Mouse (Mus musculus): ENCODE data around the gene Ptprn2. TPM values are rescaled to one million over a fixed set of nuclear protein-coding genes. Genes with fewer than 3 reads are reported as not detected.

Gene Ptprn2
- polyA plus RNA-seq, 1 experiment from 2014 or later = 0.14 TPM

DNA sequence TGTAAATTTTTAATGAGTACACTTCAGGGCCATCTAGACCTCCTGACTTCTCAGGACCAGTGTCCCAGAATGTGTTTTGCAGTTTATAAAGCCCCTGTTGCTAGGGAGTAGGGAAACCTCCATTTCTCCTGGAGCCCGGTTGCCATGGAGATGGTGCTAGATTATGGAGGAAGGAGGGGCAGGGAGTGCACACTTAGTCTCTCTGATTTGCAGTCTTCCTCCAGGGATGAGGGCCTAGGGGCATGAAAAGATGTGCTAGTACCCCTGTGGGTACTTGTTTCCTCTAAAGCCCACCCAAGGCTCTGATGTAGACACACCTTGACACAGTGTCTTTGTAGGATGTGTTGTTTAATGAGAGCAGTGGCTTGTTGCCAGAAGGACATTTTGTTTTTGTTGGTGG is 114.0 kb downstream of the Ptprn2 start:
- Histone ChIP-seq H3K36me3 (replicated peaks; ENCODE audit: insufficient read depth, low read length) (no peaks in the 10 kb centered on the region), H3K27ac (ENCODE audit: low read depth) (no peak overlapping the region), H3K27me3 (ENCODE audit: insufficient read depth, low read length) (no peaks in the 10 kb centered on the region), H3K4me2 (ENCODE audit: low read depth, low read length) (no peak overlapping the region), H3K9ac (replicated peaks) (no peak overlapping the region), H3K4me3 (ENCODE audit: low read depth, low read length) (no peak overlapping the region), H3K9me3 (ENCODE audit: low read length) (no peaks in the 10 kb centered on the region), H3K4me1 (ENCODE audit: insufficient read depth) (no peaks in the 10 kb centered on the region)
- DNase-seq (no peak), ATAC-seq (no peak)
- WGBS (ENCODE audit: insufficient replicate concordance) = 71% methylated on average over 1 of the region's 1 CpGs
- TF ChIP-seq EP300 (IDR thresholded peaks at IDR 0.05; ENCODE audit: low read depth) = no peak
- no peak for TF ChIP-seq CTCF (IDR thresholded peaks at IDR 0.05; ENCODE audit: low read depth)

DNA sequence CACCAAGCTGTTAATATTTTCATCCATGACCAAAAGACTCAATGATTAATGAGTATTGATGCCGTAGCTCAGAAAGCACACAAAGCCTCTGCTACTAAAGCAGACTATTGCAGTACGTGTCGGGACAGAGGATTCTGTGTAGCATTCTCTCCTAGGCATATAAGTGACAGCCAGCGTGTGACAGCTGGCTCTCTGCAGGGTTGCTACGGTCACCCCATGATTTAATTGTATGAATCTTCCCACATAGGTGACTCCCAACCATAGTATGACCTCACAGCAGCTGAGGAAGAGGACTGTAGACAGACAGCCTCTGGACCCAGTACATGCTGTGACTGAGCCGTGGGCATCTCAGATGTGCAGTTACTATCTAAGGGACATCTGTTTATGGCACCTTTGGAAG is 114.5 kb downstream of the Ptprn2 start:
- WGBS (ENCODE audit: insufficient replicate concordance) = 79% methylated on average over 6 of the region's 6 CpGs
- no peaks in the 10 kb centered on the region for H3K9me3 ChIP-seq (ENCODE audit: low read length)
- ATAC-seq = no peak

DNA sequence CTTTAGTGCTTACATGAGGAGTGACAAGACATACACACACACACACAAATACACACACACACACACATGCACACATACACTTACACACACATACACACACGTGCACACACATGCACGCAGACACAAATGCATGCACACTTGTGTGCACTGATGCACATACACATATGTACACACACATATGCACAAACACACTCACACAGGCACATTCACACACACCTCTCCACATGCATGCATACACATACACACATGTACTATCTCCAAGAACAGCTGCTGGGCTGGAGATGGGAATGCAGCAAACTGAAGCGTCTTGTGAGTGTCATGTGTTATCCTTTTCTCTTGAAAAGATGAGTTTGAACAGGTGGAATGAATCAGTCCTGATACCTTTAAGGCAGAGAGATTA is 115.9 kb downstream of the Ptprn2 start:
- H3K9me3 ChIP-seq (ENCODE audit: low read length) = no peaks in the 10 kb centered on the region
- no peaks in the 10 kb centered on the region for H3K27me3 ChIP-seq (ENCODE audit: insufficient read depth, low read length)
- no peak for DNase-seq
- H3K4me2 ChIP-seq (ENCODE audit: low read depth, low read length) = no peak overlapping the region
- H3K36me3 ChIP-seq (replicated peaks; ENCODE audit: insufficient read depth, low read length) = no peaks in the 10 kb centered on the region
- no peak overlapping the region for H3K27ac ChIP-seq (ENCODE audit: low read depth)
- no peak for ATAC-seq
- no peaks in the 10 kb centered on the region for H3K4me1 ChIP-seq (ENCODE audit: insufficient read depth)
- no peak overlapping the region for H3K9ac ChIP-seq (replicated peaks)
- WGBS (ENCODE audit: insufficient replicate concordance) = 82% methylated on average over 3 of the region's 3 CpGs
- H3K4me3 ChIP-seq (ENCODE audit: low read depth, low read length) = no peak overlapping the region
- no peak for TF ChIP-seq CTCF (IDR thresholded peaks at IDR 0.05; ENCODE audit: low read depth)
- no peak for TF ChIP-seq EP300 (IDR thresholded peaks at IDR 0.05; ENCODE audit: low read depth)

More for the DNA sequence above, 114.5 kb downstream of the Ptprn2 start:
- TF ChIP-seq EP300 (IDR thresholded peaks at IDR 0.05; ENCODE audit: low read depth) (no peak), CTCF (IDR thresholded peaks at IDR 0.05; ENCODE audit: low read depth) (no peak)
- Histone ChIP-seq H3K27ac (ENCODE audit: low read depth) (no peak overlapping the region), H3K4me2 (ENCODE audit: low read depth, low read length) (no peak overlapping the region), H3K36me3 (replicated peaks; ENCODE audit: insufficient read depth, low read length) (no peaks in the 10 kb centered on the region), H3K9ac (replicated peaks) (no peak overlapping the region), H3K4me3 (ENCODE audit: low read depth, low read length) (no peak overlapping the region), H3K27me3 (ENCODE audit: insufficient read depth, low read length) (no peaks in the 10 kb centered on the region), H3K4me1 (ENCODE audit: insufficient read depth) (no peaks in the 10 kb centered on the region)
- DNase-seq = no peak

DNA sequence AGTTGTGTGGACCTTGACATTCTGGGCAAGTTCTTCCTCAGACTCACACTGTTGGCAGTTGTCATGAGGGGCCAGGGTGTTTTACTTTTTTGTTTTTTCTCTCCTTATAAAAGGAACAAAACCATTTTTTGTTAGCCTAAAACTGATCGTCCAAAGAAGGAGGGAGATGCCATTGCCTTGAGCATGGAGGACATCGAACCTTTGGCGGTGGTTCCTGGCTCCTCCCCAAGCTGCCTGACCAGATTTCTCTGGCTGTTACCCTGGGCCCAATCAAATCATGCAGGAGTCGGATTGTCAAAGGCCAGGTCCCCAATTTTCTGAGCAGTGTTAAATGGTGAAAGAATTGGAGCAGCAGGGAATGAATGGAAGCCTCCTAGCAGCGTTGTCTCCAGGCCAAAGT is 116.4 kb downstream of the Ptprn2 start:
- ATAC-seq (no peak), DNase-seq (no peak)
- H3K4me2 ChIP-seq (ENCODE audit: low read depth, low read length) = no peak overlapping the region
- H3K27me3 ChIP-seq (ENCODE audit: insufficient read depth, low read length) = no peaks in the 10 kb centered on the region
- no peak overlapping the region for H3K9ac ChIP-seq (replicated peaks)
- no peak overlapping the region for H3K27ac ChIP-seq (ENCODE audit: low read depth)
- 71% methylated on average over 5 of the region's 5 CpGs for WGBS (ENCODE audit: insufficient replicate concordance)
- H3K4me1 ChIP-seq (ENCODE audit: insufficient read depth) = no peaks in the 10 kb centered on the region
- H3K36me3 ChIP-seq (replicated peaks; ENCODE audit: insufficient read depth, low read length) = no peaks in the 10 kb centered on the region
- H3K9me3 ChIP-seq (ENCODE audit: low read length) = no peaks in the 10 kb centered on the region
- no peak for TF ChIP-seq CTCF (IDR thresholded peaks at IDR 0.05; ENCODE audit: low read depth)
- TF ChIP-seq EP300 (IDR thresholded peaks at IDR 0.05; ENCODE audit: low read depth) = no peak
- H3K4me3 ChIP-seq (ENCODE audit: low read depth, low read length) = no peak overlapping the region

DNA sequence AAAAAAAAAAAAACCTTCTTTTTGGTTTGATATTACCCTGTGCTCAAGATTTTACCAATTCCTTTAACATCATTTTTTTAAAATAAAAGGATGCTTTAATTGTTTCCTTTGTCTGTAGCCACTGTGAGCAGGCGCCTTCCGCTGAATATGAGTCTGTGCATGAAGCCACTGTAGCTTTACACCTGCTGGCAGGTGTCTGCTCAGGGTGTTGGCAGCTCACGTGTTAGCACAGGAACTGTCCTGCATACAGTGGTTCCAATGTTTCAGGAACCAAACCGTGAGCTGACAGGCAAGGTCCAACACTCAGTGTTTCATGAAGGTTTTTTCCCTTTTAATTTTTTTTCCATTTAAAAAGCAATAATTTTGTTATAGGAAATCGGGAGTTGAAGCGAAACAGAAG is 123.1 kb downstream of the Ptprn2 start:
- no peak overlapping the region for H3K4me2 ChIP-seq (ENCODE audit: low read depth, low read length)
- H3K4me1 ChIP-seq (ENCODE audit: insufficient read depth) = no peaks in the 10 kb centered on the region
- H3K9ac ChIP-seq (replicated peaks) = no peak overlapping the region
- 76% methylated on average over 6 of the region's 6 CpGs for WGBS (ENCODE audit: insufficient replicate concordance)
- no peaks in the 10 kb centered on the region for H3K9me3 ChIP-seq (ENCODE audit: low read length)
- TF ChIP-seq CTCF (IDR thresholded peaks at IDR 0.05; ENCODE audit: low read depth) (no peak), EP300 (IDR thresholded peaks at IDR 0.05; ENCODE audit: low read depth) (no peak)
- H3K27ac ChIP-seq (ENCODE audit: low read depth) = no peak overlapping the region
- DNase-seq (no peak), ATAC-seq (no peak)
- no peaks in the 10 kb centered on the region for H3K36me3 ChIP-seq (replicated peaks; ENCODE audit: insufficient read depth, low read length)
- H3K4me3 ChIP-seq (ENCODE audit: low read depth, low read length) = no peak overlapping the region
- H3K27me3 ChIP-seq (ENCODE audit: insufficient read depth, low read length) = no peaks in the 10 kb centered on the region

DNA sequence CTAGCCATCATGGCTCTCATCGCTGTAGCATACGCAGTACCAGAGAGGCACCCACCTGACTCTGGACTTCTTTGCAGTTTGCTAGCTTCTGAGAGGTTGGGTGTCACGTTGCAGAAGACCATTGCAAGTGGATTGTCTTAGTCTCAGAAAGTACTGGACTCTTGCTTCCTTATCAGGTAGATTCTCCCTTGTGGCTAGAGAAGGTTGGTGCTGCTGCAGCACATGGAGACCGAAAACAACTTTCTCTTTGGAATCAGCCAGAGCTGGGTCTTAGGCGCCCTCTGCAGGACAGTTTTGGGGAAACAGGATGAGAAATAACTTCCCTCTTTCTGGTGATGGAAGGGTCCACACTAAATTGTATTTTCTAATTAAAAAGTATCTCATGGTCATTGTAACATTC is 134.3 kb downstream of the Ptprn2 start:
- WGBS (ENCODE audit: insufficient replicate concordance) = 40% methylated on average over 5 of the region's 5 CpGs
- Histone ChIP-seq H3K9ac (replicated peaks) (no peak overlapping the region), H3K27ac (ENCODE audit: low read depth) (no peak overlapping the region), H3K4me1 (ENCODE audit: insufficient read depth) (no peaks in the 10 kb centered on the region), H3K4me2 (ENCODE audit: low read depth, low read length) (no peak overlapping the region), H3K4me3 (ENCODE audit: low read depth, low read length) (no peak overlapping the region), H3K27me3 (ENCODE audit: insufficient read depth, low read length) (no peaks in the 10 kb centered on the region), H3K36me3 (replicated peaks; ENCODE audit: insufficient read depth, low read length) (no peaks in the 10 kb centered on the region), H3K9me3 (ENCODE audit: low read length) (no peaks in the 10 kb centered on the region)
- peak; percentile 72 for DNase-seq
- TF ChIP-seq EP300 (IDR thresholded peaks at IDR 0.05; ENCODE audit: low read depth) (no peak), CTCF (IDR thresholded peaks at IDR 0.05; ENCODE audit: low read depth) (peak; percentile 81)
- no peak for ATAC-seq

DNA sequence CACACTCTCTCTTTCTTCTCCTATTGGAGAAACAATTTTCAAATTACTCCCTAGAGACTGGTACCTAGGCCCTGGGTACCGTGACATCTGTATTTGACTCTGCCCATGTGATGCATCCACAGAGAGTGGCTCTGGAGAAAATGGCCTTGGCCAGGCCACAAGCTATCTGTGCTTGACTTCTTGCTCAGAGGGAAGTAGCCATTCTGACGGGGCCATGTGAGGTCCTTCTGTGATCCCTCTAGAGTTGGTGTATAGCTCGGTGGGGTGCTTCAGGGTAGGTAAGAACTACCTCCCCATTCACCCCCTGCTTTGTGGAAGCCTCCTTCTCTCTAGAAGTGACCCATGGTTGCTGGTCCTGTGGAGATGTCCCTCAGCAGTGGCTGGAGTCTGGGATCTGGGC is 134.8 kb downstream of the Ptprn2 start:
- no peak for DNase-seq
- TF ChIP-seq CTCF (IDR thresholded peaks at IDR 0.05; ENCODE audit: low read depth) (no peak), EP300 (IDR thresholded peaks at IDR 0.05; ENCODE audit: low read depth) (no peak)
- Histone ChIP-seq H3K4me3 (ENCODE audit: low read depth, low read length) (no peak overlapping the region), H3K27ac (ENCODE audit: low read depth) (no peak overlapping the region), H3K27me3 (ENCODE audit: insufficient read depth, low read length) (no peaks in the 10 kb centered on the region), H3K4me1 (ENCODE audit: insufficient read depth) (no peaks in the 10 kb centered on the region), H3K9ac (replicated peaks) (no peak overlapping the region), H3K9me3 (ENCODE audit: low read length) (no peaks in the 10 kb centered on the region), H3K4me2 (ENCODE audit: low read depth, low read length) (no peak overlapping the region), H3K36me3 (replicated peaks; ENCODE audit: insufficient read depth, low read length) (no peaks in the 10 kb centered on the region)
- WGBS (ENCODE audit: insufficient replicate concordance) = 59% methylated on average over 3 of the region's 3 CpGs
- no peak for ATAC-seq

Data from liver, postnatal 0 days (tissue).